Mouse (Mus musculus): ENCODE measurements around the gene Unc93b1.

Gene Unc93b1

GRCm38 (mm10) chr19:3913692-3914091, 21.3 kb upstream of the Unc93b1 start:
- DNase-seq (ENCODE audit: low read depth) = no peak

- no peak for DNase-seq (ENCODE audit: low read depth)
These were observed 20.5 kb upstream of the Unc93b1 start for GRCm38 (mm10) chr19:3914535-3914934.

DNA sequence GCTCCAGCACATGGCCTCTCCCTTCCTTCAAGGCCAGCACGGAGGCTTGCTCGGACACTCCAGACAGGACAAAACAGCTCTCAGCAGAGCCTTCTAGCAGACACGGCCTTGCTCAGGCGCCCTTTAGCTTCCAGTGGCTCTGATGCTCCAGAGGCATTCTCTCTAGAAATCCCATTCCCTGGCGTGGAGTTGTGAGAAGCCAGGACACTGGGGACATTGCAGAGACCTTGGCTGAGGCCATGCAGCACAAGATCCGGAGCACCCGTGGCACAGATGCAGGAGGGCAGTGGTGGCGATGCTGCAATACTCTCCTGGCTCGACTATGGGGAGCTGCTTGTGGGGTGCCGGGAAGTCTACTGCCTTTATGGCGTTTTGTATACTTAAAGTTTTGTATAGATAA, 18.3 kb upstream of the Unc93b1 start:
- DNase-seq (ENCODE audit: low read depth) = no peak

DNA sequence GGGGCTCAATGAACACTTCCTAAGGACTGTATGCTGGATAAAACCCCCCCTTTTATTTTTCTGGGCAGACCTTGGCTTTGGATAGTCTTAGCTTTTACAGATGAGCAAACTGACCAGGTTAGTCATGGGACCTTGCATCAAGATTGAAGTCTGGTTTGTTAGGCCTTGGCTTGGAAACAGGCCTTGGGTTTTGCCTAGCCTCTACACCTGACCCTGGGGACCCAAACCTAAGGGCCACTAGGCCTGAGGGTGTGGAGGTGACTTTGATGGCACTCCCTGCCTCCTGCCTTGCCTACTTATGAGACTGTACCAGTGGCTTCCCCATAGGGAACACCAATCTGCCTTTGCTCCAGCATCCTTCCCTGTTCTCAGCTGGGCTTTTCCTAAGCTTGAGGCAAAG, 15.1 kb upstream of the Unc93b1 start:
- DNase-seq (ENCODE audit: low read depth) = no peak

- no peak for DNase-seq (ENCODE audit: low read depth)
These were observed 12.2 kb upstream of the Unc93b1 start for GRCm38 (mm10) chr19:3922661-3923371.

DNA sequence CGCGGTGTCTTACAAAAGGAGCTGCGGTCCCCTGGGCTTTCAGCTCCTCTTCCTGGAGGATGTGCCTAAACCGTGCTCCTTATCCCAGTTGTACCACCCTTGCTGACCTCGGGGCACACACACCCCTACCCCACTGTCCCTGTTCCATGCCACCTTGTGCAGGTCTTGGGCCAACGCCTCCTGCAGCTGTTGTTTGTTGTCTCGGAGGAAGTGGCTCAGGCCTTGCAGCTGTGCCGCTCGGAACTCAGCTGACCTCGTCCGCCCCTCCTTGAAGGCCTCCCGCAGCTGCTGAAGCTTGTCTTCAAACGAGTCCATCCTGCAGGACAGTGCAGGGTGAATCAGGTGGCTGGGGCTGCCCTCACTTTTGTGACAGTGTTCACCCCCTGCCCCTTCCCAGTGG, 11.4 kb upstream of the Unc93b1 start:
- no peak for DNase-seq (ENCODE audit: low read depth)

DNA sequence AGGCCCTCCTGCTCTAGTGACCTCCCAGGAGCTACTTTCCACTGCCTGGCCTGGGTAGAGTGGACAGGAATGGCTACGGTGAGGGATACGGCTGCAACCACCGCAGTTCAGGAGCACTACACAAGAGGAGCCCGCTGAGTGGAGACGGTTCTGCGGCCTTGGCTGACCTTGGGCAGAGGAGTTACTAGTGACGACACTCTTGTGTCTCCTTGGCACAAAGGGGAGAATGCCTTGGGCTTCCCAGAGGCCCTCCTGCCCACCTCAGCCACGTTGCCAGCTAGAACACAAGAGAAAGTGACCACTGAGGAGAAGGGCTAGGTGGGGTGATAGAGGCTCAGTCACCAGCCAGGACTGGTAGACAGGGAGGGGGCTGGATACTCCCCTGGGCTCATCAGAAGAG, 10.8 kb upstream of the Unc93b1 start:
- no peak for DNase-seq (ENCODE audit: low read depth)

- DNase-seq (ENCODE audit: low read depth) = no peak
These were observed 10.1 kb upstream of the Unc93b1 start for GRCm38 (mm10) chr19:3924868-3925267.

GRCm38 (mm10) chr19:3925859-3926258, 9.1 kb upstream of the Unc93b1 start:
- no peak for DNase-seq (ENCODE audit: low read depth)

DNA sequence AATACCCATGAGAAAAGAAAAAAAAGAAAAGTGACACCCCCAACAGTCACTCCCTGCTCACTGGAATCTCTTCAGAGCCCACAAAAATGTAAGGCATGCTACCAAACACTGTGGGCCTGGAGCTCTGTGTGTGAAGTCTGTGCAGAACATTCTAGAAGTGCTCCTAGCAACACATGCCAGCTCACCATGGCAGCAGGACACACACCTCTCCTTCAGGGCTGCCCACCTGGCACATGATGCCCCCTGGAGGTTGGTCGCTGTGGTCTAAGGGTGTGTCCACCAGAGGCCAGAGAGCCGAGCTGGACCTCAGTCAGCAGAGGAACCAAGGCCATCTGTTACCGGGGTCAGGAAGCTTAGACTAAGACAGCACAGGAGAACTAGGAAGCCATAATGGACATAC, 8.7 kb upstream of the Unc93b1 start:
- peak; percentile 45 for DNase-seq (ENCODE audit: low read depth)

- DNase-seq (ENCODE audit: low read depth) = no peak
These were observed 8.3 kb upstream of the Unc93b1 start for GRCm38 (mm10) chr19:3926685-3927084.

- DNase-seq (ENCODE audit: low read depth) = no peak
These were observed 7.0 kb upstream of the Unc93b1 start for GRCm38 (mm10) chr19:3927989-3928388.

DNA sequence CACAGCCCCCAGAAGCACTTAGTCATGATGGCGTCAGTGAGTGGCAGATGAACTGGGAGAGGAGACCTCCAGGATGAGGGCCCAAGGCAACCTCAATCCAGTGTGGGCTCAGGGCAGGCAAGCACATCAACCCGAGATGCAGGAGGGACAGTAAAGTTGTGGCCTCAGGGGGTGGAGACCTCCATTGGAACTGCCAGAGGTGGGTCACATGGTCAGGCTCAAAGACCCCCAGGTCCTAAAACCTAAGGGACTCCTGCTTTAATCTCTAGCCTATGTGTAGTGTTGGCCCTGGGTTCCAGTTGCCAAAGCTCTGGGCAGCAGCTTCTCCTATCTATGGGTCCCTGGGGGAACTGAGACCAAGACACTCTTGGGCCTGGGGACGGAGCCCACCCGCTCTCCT, 6.2 kb upstream of the Unc93b1 start:
- DNase-seq (ENCODE audit: low read depth) = no peak

DNA sequence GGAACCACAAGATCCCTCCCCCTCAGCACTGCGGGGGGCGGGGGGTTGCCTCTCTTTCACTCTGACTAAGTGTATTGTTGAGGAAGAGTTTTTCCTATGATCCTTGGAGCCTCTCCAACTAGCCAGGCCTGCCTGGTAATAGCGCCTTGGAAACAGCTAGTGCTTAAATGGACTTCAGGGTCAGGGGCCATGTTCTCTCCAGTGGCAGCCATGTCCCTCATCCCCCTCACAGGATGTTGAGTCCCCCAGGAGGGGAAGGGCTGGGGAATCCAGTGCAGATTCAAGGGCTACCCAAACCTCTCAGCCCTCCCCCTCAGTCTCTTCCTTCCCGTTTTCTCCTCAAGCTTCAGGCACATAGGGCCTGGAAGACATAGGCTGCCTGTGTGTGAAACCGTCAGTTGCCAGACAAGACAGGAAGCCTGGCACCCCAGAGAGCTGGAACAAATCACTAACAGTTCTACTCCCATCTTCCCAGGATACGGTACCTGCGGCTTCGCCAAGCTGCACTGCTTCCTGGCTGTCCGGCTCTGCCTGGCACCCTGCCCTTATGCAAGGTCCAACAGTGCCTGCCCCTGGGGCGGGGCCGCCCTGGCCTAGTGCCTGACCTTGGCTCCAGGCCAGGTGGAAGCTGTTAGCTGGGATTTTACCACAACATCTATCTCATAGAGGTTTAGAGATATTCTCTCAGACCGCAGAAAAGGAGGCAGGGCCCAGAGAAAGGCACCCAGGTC, 5.6 kb upstream of the Unc93b1 start, which contains the start of gene Aldh3b1:
Gene Aldh3b1, minus strand, starts transcription at position 598 of the 731 bp plus-strand sequence.
- DNase-seq (ENCODE audit: low read depth) = peak; percentile 83

DNA sequence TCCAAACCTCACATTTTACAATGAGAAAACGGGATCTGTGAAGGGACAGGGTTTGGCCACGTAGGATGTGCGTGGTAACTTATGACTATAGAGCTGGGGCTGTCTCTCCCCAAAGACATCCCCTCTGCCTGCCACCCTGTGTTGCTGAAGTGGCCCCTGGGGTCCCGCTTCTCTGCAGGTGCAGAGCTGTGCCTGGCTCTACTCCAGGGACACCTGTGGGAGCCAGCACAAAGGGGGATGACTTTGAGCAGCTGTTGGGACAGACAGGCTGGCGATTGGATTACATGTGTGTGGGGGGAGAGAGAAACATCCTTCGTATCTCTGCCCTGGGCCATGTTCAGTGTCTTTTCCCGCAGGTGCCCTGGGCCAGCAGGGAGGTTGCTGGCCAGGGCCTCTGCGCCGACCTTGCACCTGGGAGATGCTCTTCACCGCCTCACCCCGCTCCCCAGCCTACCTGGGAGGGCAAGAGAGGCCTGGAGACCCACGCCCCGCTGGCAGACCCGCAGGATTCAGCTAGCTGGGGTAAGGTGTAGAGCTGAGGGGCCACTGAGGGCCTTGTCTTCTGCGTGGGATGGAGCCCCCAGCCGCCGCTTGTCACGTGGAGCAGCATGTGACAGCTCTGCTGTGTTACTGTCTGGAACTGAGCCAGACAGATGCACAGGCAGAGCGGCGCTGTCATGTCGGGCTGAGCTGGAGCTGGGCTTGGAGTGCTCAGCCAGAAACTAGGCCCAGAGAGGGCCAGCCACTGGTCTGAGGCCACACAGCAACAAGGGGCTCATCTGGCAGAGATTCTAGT, 4.5 kb upstream of the Unc93b1 start:
- no peak for DNase-seq (ENCODE audit: low read depth)

DNA sequence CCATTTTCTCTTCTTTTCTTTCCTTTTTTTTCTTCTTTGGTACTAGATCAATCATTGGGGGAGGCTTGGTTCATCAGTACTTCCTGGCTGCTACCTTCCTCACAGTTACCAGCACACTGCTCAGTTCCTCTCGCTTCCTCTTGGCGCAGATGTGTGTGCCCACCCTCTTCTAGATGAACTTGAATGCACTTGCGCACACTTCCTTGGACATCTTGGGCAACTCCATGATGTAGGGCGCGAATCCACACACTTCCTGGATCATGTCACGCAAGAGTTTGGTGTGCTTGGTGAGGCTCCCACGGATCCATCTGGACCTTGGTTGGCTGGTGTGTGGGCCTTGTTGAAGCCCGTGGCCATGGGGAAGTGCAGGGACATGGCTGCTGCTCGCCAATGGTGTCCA, 3.3 kb upstream of the Unc93b1 start:
- DNase-seq (ENCODE audit: low read depth) = no peak

- peak; percentile 20 for DNase-seq (ENCODE audit: low read depth)
These were observed 1.2 kb downstream of the Unc93b1 start for GRCm38 (mm10) chr19:3935896-3936850.

DNA sequence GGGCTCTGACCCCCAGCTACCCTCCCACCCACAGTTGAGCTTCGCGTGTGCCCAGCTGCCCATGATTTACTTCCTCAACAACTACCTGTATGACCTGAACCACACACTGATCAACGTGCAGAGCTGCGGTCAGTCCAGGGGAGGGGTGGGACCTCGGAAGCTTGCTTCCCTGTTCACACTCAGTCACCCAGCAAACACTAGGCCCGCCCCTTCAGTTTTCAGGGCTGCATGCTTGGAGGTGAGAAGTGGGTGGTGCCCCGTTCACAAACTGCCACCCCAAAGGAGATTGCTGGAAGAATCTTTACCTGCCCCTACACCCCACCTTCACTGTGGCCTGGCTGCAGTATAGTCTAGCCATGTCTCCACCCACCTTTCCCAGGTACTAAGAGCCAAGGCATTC, 7.3 kb downstream of the Unc93b1 start:
- DNase-seq (ENCODE audit: low read depth) = no peak

DNA sequence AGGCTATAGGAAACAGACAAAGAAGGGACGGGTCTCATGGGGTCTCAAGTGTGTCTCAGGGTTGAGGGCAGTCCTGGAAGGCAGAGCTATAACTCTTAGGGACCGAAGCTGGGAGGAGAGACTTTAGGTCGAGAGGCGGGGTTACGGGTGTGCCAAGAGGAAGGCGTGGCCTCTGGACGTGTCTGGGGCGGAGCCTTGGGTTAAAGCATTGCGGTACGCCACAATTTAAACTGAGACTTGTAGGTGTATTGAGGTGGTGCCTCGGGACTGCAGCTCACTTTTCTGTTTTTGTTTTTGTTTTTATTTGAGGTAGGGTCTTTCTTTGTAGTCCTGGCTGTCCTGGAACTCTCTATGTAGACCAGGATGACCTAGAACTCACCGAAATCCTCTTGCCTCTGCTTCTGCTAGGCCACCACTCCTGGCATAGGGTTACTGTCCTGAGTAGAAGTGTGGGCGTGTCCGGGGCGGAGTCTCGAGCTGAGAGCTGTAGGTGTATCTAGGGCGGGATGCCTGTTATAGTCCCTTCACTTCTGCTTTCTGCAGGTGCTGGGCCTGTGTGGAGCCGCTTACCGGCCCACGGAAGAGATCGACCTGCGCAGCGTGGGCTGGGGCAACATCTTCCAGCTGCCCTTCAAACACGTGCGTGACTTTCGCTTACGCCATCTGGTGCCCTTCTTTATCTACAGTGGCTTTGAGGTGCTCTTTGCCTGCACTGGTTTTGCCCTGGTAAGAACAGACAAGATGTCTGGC, 8.2 kb downstream of the Unc93b1 start:
- DNase-seq (ENCODE audit: low read depth) = no peak

GRCm38 (mm10) chr19:3945872-3946564, 11.0 kb downstream of the Unc93b1 start:
- no peak for DNase-seq (ENCODE audit: low read depth)
